Mouse (Mus musculus): ENCODE measurements around the gene Ldb2.
A peak's percentile ranks its signal among the peaks of the same experiment; 100 is the strongest.

Ldb2 gene

DNA sequence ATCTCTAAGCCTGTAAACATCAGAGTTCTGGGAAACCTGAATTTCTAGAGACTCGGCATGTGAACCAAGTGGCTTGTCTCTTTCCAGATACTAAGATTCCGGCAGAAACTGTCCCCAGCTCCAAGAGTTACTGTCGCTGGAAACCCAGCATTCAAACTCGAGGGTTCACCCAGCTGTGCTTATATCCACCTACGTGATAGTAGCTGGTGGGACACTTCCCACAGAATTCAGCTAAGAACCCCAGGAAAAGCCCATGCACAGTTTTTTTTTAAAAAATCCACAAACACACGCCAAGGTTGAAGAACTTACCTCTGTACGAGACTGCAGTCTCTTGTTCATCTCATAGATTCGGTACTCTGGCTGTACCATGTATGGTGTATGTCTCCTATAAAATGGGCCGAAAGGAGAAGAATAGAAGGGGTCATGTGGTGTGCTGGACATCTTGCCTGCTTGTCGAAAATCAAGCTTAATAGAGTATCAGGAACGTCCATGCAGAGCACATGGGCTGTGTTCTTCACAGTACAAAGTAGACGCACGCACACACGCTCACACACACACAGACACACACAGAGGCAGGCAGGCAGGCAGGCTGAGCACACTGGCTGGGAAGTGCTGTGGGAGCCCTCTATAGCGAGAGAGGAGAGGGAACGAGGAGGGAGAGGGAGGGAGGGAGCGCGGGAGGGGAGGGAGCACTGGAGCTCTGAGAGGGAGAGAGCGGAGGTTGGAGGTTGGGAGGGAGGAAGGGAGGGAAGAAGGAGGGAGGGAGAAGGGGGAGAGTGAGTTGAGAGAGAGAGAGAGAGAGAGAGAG lies at the start of gene Ldb2:
Ldb2 (minus strand) TSS at position 628 of the 808 bp plus-strand sequence.
- peak in 1 of 2 experiments; percentile 15 for DNase-seq

- DNase-seq: peak; percentile 13 to 56
These were observed 31.8 kb upstream of the Ldb2 start for GRCm38 (mm10) chr5:44831287-44831686.

GRCm38 (mm10) chr5:44815506-44815905 lies 16.0 kb upstream of the Ldb2 start:
- DNase-seq: no peak

GRCm38 (mm10) chr5:44805960-44806359 lies 6.5 kb upstream of the Ldb2 start:
- DNase-seq: no peak

GRCm38 (mm10) chr5:44801100-44801499 lies 1.6 kb upstream of the Ldb2 start:
- DNase-seq: no peak

GRCm38 (mm10) chr5:44799861-44800260 lies 381 bp upstream of the Ldb2 start:
- DNase-seq: no peak

- DNase-seq: no peak
These were observed 987 bp downstream of the Ldb2 start for GRCm38 (mm10) chr5:44798493-44798892.

GRCm38 (mm10) chr5:44798056-44798455 lies 1.4 kb downstream of the Ldb2 start:
- DNase-seq: no peak

- DNase-seq: no peak
These were observed 14.9 kb downstream of the Ldb2 start for GRCm38 (mm10) chr5:44784591-44784990.

DNA sequence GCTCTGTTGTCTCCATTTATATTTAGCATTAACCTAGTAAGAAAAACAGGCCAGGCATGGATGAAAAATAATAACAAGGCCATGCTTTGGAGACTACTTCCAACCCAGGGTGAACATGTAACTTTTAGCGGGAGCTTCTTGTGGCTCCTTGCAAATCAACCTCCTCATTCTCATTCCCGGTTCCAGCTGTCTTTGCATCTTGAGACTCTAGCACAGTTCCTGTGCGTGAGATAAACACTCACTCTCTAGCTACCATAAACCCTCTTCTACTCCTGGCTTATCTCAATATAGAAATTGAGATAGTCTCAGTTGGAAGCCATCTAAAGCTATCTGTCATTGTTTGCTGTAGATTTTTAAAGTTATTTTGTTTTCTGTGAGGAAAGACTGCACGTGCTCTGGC lies 20.1 kb downstream of the Ldb2 start:
- DNase-seq: no peak

- peak; percentile 18 to 45 for DNase-seq
These were observed 31.0 kb downstream of the Ldb2 start for GRCm38 (mm10) chr5:44768472-44768871.

- DNase-seq: peak; percentile 38 to 58
These were observed 34.6 kb downstream of the Ldb2 start for GRCm38 (mm10) chr5:44764911-44765310.

- DNase-seq: no peak
These were observed 40.3 kb downstream of the Ldb2 start for GRCm38 (mm10) chr5:44759178-44759577.

DNA sequence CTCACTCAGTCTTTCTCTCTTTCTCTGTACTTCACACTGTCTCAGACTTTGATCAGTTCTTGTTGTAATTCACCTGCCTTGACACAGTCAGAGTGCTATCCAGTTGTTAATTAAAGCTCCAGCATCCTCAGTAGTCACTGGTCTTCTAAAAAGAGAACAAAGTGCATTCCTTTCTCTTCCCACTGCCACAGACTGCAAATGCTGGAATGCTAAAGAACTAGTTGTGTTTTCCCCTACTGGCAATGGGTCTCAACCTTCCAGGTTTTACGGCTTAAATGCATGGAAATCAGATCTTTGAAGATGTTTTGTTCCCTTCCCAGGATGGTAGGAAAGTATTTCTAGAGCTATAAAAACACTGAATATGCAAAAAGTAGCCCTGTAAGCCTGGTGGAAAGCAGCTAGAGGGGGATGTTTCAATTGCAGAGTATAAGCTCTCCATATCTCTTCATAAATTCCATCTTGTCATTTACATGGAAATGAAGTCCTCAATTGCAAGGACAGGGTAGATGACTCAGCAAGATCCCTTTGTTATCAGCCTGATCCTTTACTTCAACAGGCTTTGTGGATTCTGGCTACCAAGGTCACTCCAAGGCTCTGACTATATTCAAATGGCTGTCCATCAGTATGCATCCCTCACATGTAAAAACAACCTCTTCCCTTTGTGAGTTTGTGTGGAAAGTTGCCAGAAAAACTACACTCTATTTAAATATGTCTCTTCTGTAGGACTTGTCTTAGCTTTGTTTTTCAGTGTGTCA lies 45.1 kb downstream of the Ldb2 start:
- DNase-seq: no peak

GRCm38 (mm10) chr5:44745706-44746105 lies 53.8 kb downstream of the Ldb2 start:
- no peak for DNase-seq

DNA sequence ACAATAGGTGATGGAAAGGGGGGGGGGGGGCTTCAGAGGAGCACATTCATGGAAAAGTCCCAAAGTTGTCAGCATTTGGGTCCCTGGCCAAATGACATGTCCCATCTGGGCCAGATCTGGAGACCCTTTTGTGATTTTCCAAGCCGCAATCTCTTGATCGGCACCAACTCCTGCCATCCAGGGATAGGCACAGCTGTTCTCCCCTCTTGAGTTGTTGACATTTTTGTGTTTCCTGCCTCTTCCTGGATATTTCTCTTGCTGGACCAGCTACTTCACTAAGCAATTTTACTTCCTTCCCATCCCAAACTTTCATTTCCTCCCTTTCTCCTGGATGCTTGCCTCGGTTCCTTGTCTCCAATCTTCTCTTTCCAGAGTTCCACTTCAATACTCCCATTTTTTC lies 63.1 kb downstream of the Ldb2 start:
- DNase-seq: no peak

DNA sequence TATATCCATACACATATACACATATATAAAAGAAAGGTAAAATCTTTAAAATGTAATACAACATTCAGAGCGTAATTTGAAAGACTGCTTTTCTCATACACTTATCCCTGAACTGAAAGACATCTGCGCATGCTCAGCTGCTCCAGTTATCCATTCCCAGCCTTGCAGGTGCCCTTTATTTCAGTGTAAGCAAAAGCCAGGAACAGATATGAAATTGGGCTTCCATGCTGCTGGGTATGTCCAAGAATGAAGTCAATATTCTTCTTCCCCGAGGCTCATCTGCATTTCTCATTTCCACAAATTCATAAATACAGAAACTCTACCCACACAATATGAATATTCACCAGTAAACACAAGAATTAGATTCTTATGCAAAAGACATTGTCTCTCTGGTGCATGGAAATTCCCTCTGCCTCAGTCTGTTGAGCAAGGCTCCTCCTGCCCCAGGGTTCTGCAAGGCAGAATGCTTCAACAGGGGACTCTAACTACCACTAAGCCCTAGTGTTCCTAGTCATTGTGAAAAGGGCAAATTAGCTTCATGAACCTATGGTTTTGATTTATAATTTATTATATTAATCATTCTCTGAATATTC lies 65.3 kb downstream of the Ldb2 start:
- no peak for DNase-seq

- DNase-seq: no peak
These were observed 69.7 kb downstream of the Ldb2 start for GRCm38 (mm10) chr5:44729646-44730310.

DNA sequence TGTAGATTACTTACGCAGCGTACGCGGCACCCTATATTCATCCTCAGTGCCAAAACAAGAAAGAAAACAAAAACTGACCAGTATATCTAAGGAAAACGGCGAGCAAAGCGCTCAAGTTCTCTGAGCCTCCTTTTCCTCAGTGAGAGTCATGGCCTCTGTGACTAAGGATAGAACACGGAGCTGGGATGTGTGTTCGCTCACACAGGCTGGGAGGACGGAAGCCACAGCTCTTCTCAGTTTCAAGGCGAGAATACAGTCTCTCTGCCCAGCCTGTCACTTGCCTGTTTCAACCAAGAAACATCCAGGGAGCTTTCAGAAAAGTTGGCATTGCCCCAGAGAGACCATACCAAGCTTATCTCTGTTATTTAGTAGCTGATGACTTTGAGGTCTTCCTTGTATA lies 71.5 kb downstream of the Ldb2 start:
- no peak for DNase-seq

DNA sequence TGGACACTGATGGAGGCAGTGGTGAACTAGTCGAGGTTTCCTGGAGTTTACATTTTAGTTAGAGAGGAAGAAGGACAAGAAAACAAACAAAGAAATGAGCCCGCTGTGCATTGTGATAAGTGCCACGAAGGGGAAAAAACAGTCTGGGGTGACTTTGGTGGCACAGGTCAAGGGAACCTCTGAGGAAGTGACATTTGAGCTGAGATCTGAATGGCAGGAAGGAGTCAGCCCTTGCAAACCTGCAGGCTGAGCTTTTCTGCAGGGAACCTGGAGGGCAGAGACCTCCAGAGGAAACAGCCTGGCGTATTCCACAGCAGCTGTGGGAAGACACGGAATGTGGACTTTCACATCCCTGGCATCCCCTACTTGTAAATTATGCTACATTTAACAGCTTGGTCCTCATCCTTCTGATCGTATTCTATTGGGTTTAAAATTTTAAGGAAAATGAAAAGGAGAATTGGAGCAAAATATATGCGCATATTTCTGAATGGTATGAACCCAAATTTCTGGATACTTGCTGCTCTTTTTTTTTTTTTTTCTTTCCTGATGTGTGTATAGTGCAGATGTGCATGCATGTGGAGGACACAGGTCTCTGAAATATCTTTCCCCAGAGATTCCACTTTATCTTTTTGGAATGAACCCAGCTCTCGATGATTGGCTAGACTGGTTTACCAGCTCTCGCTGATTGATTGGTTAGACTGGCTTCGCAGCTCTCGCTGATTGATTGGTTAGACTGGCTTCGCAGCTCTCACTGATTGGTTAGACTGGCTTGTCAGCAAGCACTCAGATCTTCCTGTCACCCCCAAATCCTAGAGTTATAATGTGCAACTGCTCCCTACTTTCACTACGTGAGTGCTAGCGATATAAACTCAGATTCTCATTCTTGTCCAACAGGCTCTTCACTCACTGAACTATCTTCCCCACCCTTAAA lies 72.7 kb downstream of the Ldb2 start:
- peak; percentile 4 to 17 for DNase-seq

DNA sequence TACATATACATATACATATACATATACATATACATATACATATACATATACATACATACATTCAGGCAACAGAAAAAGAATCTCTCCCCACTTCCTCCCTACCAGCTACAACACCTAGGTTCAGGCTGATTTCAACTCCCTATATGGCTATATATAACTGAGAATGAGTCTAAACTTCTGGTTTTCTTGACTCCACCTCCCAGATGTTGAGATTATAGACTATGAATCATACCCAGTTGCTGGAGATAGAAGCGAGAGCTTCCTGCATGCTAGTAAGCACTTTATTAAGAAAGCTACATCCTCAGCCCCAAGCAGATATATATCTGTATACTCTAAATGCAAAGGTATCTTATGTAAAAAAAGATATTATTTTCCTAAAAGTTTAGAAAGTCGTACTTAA lies 74.0 kb downstream of the Ldb2 start:
- no peak for DNase-seq

DNA sequence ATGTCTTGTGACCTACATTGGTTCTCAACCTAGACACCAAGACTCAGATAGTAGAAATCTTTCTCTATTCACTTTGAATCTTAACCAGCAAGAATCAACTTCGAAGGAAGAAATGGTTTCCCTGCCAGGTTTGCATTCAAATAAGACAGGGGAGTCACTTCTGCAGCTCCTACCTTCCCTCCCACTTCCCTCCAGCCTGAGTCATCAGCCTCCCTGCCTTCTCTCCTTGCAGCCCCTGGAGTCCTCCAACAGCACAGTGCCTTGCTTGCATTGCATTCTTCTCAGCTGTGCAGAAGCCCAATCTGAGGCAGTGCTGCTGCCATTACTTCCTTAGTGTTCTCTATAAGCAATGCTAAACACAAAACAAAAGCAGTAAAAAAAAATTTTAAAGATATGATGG lies 79.6 kb downstream of the Ldb2 start:
- DNase-seq: no peak

All from kidney, adult 8-10 months (tissue).